Mouse (Mus musculus) lung, adult 2 months (tissue): ENCODE measurements around the gene Pawr.

Experiments
- CTCF ChIP-seq: fragments of 200-500 bp; IDR thresholded peaks from 2 replicates; pipeline ENCODE4 v1.5.1; 2011; ENCODE audit warnings: mild to moderate bottlenecking, low read length, control low read depth; ENCODE audit not compliant: insufficient read depth
- POLR2A ChIP-seq: fragments of 200-500 bp; IDR thresholded peaks from 2 replicates; pipeline ENCODE4 v1.6.1; 2011; ENCODE audit warnings: low read depth, mild to moderate bottlenecking, control low read depth, low read length, borderline replicate concordance; ENCODE audit errors: extremely low read depth

GRCm38 (mm10) chr10:108331784-108332561 lies at the start of gene Pawr:
- peak; percentile 74; the same call in 1 of the 2 replicates for TF ChIP-seq POLR2A
- TF ChIP-seq CTCF, result no peak
